Mouse (Mus musculus): ENCODE measurements around the gene Rhog. TPM values are rescaled to one million over a fixed set of nuclear protein-coding genes. Genes with fewer than 3 reads are reported as not detected.
A peak's percentile ranks its signal among the peaks of the same experiment; 100 is the strongest.

The Rhog gene
- total RNA-seq, 2 experiments from 2014 or later = 24.8 to 30.5 TPM

GRCm38 (mm10) chr7:102256636-102257035, 782 bp upstream of the Rhog start:
- DNase-seq (ENCODE audit: low spot score) = no peak
- intact Hi-C loops (cut with DNase I) = loop anchor here (10.0 kb wide), 1 partner anchor 602 kb away; no protein-coding TSS in a partner anchor

- DNase-seq (ENCODE audit: low spot score) = no peak
- intact Hi-C loops (cut with DNase I) = loop anchor here (10.0 kb wide), 1 partner anchor 599 kb away; no protein-coding TSS in a partner anchor
These were observed 2.2 kb downstream of the Rhog start for GRCm38 (mm10) chr7:102253631-102254030.

DNA sequence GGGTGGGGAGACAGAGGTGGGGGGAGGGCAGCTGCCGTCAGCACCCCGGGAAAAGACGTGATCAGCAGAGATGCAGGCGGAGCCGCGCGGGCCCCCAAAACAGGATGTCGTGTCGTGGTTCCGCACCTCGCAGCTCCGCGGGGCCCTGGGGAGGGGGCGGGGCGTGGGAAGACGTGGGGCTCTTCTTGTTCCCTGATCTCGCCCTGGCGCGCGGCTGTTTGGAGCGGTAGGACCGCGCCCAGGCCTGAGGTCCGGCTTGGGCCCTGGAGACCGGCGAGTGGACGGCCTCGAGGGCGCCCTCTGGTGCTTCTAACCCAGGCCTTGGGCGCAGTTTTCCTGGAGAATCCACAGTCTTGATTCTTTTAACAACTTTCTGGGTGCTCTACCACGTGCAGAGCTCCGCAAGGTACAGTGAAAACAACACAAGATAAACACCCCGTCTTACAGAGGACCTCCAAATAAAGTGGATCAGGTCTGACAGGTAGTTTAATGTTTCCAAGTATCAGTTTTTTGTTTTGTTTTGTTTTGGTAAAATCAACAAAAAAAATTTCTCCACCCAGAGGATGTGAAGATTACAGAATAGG, 5.1 kb downstream of the Rhog start:
- intact Hi-C loops (cut with DNase I) = loop anchor here (1.0 to 10.0 kb wide), 3 partner anchors 28 to 596 kb away; no protein-coding TSS in a partner anchor
- DNase-seq (ENCODE audit: low spot score) = peak; percentile 95

DNA sequence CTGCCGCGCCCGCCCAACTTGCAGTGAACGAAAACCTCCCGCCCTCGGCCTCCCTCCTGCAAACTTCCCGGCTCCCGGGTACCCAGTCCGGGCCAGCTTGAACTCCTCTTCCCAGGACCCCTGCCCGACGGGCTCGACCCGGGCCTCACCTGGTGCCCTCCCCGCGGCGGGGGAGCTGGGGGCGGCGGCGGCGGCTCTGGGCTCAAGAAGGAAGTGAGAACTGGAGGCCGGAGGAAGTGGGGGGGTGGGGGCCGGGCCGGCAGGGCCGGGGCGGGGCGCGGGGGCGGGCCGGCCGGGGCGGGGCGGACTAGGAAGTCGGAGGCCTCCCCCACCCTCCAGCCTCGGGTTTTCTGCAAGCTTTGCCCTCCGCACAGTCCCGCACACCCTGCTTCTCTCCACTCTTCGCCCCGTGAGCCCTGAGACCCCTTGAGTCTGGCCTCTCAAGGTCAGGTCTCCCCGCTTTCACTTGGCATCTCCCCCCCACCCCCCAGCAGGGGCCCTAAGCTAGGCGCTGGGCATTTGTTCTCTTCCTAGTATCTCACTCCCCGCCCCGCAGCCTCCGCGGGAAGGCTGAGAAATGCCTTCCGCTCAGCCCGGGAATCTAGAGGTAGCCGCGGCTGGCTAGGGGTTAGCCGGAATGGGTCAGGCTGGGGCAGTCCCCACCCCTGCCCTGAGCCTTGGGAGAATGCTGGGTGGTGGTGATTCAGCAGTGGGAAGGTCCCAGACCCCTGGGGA, 5.8 kb downstream of the Rhog start:
- intact Hi-C loops (cut with DNase I) = loop anchor here (1.0 to 10.0 kb wide), 4 partner anchors 28 to 595 kb away; partner anchors contain the start of genes Nup98 and Pgap2

DNA sequence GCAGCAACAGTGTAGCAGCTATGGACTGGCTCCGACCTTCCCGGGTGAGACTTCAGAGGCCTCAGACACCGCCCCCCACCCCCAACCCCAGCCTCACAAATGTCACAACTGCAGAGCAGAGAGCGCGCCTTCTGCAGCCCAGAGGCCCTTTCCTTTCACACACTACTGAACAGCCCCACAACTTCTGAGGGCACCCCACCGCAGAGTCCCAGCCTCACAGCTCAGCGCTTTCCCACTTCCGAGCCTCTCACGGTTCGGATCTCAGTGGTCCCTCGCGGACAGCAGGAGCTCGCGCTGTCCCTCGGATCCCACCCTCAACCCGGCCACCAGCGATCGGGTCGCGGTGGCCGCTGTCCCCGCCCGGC, 6.3 kb downstream of the Rhog start:
- intact Hi-C loops (cut with DNase I) = loop anchor here (5.0 kb wide), 1 partner anchor 37 kb away; the partner anchor contains the start of genes Nup98 and Pgap2
- DNase-seq (ENCODE audit: low spot score) = no peak

More for the DNA sequence above, 5.8 kb downstream of the Rhog start:
- peak; percentile 69 for DNase-seq (ENCODE audit: low spot score)

DNA sequence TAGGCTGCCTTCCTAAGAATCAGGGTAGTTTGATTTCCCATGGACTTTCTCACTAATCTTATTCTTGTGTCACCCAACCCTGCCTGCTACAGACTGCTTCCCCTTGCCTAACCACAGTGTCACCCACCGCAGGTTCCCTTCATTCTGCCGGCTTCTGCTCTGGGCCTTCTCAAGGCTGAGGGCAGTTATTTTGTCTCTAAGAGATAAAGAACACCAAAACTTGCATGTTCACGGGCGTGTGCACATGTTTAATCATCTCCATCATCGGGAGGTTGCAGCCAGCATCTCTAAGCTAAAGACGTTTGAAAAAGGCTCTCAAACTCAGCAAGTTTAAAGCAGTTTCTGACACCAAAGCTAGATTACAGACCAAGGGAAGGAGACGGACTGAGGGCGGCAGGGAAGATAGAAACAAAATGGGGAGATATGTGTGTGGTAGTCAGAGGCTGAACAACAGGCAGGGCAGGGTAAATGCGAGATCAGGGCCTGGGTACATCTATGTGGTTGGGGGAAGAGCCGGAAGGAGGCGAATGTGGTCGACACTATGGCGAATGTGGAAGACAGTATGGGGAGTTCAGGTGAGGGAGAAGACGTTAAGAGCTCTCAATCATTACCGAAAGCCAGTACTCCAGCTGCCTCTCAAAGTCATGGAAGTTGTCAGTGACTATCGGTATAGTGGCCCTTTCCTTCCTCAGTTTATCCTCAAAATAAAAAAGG, 7.0 kb downstream of the Rhog start:
- no peak for DNase-seq (ENCODE audit: low spot score)
- intact Hi-C loops (cut with DNase I) = loop anchor here (5.0 kb wide), 1 partner anchor 37 kb away; the partner anchor contains the start of genes Nup98 and Pgap2

- intact Hi-C loops (cut with DNase I) = loop anchor here (5.0 kb wide), 1 partner anchor 35 kb away; the partner anchor contains the start of genes Nup98 and Pgap2
These were observed 8.7 kb downstream of the Rhog start for GRCm38 (mm10) chr7:102246956-102247797.

DNA sequence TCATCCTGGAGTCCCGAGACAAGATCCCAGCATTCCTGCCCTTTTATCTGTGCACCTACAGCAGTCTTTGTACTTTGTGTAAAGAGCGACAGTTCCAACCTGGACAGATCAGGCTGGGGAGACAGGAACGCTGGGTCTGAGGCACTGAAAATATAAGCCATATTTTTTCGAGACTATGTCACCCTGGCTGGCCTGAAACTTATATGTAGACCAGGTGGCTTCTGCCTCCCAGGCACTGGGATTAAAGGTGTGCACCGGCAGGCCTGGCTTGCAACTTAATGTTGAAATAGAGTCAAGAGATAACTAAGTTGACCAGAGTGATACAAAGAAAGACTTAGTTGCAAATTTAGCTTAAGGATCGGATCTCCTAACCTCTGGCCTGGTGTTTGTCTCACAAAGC, 9.6 kb downstream of the Rhog start:
- intact Hi-C loops (cut with DNase I) = loop anchor here (5.0 kb wide), 1 partner anchor 34 kb away; the partner anchor contains the start of genes Nup98 and Pgap2

More at GRCm38 (mm10) chr7:102246956-102247797, 8.7 kb downstream of the Rhog start:
- DNase-seq (ENCODE audit: low spot score) = no peak

DNA sequence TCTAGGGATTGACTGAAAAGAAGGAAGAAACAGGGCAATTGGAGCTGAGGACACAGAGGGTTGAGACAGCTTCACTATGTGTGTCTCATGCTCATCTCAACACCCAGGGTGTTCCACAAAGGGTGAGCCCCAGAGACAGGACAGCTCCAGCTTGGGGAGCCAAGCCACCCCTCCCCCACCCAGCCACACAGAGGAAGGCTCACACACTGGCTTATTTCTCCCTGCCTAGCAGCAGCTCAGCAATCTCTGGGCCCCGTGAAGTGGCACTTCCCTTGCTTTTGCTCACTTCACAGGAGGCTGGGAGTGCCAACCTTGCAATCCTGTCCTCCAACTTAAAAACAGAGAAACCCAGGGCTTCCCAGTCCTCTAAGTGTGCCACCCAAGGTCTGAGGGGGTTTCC, 10.1 kb downstream of the Rhog start:
- intact Hi-C loops (cut with DNase I) = loop anchor here (5.0 kb wide), 1 partner anchor 33 kb away; the partner anchor contains the start of genes Nup98 and Pgap2
- DNase-seq (ENCODE audit: low spot score) = no peak

More for the DNA sequence above, 9.6 kb downstream of the Rhog start:
- no peak for DNase-seq (ENCODE audit: low spot score)

DNA sequence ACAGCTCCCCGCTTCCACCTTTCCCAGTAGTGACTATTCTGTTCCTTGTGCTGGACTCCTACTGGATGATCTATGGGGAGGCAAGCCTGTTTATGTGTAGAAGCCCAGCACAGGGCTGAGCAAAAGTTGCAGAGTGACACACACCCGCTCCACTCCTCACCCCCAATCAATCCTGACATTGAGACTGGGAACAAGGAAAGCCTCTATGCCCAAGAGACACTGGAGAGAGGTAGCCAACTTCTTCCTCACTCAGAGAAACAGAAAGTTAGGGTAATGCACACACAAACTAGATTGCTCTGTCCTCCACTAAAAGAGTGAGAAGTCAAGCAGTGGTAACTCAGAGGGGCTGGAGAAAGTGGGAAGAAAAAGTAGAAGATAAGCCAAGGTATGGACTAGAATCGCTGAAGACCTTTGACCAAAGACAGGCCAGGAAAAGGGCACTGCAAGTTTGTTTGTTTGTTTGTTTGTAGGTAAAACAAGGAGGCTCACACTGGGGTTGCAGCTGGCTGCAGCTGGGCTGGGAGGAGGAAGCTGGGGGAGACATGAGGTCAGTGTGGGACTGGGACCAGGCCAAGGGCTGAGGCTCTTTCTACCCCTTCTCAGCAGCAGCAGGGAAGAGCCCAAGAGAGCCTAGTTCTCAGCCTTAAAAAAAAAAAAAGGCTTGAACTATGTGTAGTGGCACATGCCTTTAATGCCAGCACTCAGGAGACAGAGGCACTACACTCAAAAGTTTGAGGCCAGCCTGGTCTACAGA, 10.9 kb downstream of the Rhog start:
- DNase-seq (ENCODE audit: low spot score) = peak; percentile 65
- intact Hi-C loops (cut with DNase I) = loop anchor here (5.0 kb wide), 1 partner anchor 33 kb away; the partner anchor contains the start of genes Nup98 and Pgap2

DNA sequence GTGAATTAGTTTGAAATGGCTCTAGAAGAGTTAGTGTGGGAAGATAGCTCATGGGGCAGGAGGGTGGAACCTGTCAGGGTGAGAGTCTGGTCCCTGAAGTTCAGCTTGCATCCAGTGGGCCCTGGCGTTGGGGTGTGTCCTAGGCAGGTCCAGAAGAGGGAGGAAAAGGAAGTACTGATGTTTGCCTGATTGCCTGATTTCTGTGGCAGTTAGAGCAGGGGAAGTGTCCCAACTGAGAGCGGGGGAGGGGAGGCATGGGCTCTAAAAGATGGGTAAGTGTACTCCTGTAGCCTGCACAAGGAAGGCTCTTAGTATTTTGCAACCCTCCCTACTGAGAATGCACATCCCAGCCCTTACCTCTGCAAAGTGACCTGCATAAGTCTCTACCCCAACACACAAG, 12.0 kb downstream of the Rhog start:
- no peak for DNase-seq (ENCODE audit: low spot score)
- intact Hi-C loops (cut with DNase I) = no loop called here

DNA sequence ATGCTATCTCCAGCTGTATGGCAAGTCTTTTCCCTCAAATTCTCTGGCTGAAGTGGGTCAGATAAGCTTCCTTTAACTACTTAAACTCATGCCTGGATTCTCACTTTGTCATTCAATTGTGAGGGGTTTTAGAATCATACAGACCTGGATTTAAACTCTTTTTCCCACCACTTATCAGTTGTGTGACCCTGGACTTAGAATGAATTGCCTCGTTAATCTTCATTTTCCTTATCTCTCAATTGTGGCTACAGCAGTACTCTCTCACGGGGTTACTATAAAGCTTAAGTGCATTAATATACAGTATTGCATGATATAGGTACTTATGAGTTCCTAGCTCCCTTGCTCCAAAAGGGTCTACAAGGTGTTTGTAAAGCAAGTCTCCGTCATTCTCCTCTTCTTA, 12.9 kb downstream of the Rhog start:
- intact Hi-C loops (cut with DNase I) = no loop called here
- no peak for DNase-seq (ENCODE audit: low spot score)

- intact Hi-C loops (cut with DNase I) = no loop called here
- no peak for DNase-seq (ENCODE audit: low spot score)
These were observed 13.5 kb downstream of the Rhog start for GRCm38 (mm10) chr7:102242371-102242770.

- intact Hi-C loops (cut with DNase I) = no loop called here
- DNase-seq (ENCODE audit: low spot score) = no peak
These were observed 16.3 kb downstream of the Rhog start for GRCm38 (mm10) chr7:102239591-102239990.

GRCm38 (mm10) chr7:102238686-102239286, 17.1 kb downstream of the Rhog start:
- intact Hi-C loops (cut with DNase I) = no loop called here
- DNase-seq (ENCODE audit: low spot score) = no peak

DNA sequence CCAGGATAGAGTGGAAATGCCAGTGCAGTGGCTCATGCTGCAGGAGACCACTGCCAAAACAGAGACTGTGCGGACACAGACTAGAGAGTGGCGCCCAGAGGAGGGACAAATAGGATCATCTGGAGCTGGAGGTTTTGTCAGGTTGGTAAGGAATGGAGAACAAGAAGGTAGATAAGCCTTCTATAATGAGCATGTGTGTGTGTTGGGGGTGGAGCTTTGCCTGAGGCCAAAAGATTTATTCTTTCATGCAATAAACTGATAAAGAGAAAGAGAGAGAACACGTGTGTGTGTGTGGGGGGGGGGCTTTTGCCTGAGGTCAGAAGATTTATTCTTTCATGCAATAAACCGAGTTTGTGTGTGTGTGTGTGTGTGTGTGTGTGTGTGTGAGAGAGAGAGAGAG, 22.8 kb downstream of the Rhog start:
- intact Hi-C loops (cut with DNase I) = no loop called here
- no peak for DNase-seq (ENCODE audit: low spot score)

- no peak for DNase-seq (ENCODE audit: low spot score)
- intact Hi-C loops (cut with DNase I) = no loop called here
These were observed 26.0 kb downstream of the Rhog start for GRCm38 (mm10) chr7:102229814-102230213.

GRCm38 (mm10) chr7:102228049-102228670, 27.7 kb downstream of the Rhog start:
- DNase-seq (ENCODE audit: low spot score) = no peak
- intact Hi-C loops (cut with DNase I) = no loop called here

Measured in heart, postnatal 25 days (tissue).